Mouse (Mus musculus): Measurements from ENCODE around the gene Cln6.

GRCm38 (mm10) chr9:62838146-62838505, 459 bp upstream of the Cln6 start:
- TF ChIP-seq CTCF (IDR thresholded peaks at IDR 0.05; ENCODE audit: low read depth, low read length) = no peak
- no peak for TF ChIP-seq POLR2A (IDR thresholded peaks at IDR 0.05; ENCODE audit: extremely low read depth, insufficient read depth, low read length)

Data from liver, adult 2 months (tissue).